Mouse (Mus musculus): Measurements from ENCODE around the gene Serpinb6a. TPM values are rescaled to one million over a fixed set of nuclear protein-coding genes. Genes with fewer than 3 reads are reported as not detected.

Serpinb6a gene
- polyA plus RNA-seq, 1 experiment from 2014 or later: 39.3 TPM

DNA sequence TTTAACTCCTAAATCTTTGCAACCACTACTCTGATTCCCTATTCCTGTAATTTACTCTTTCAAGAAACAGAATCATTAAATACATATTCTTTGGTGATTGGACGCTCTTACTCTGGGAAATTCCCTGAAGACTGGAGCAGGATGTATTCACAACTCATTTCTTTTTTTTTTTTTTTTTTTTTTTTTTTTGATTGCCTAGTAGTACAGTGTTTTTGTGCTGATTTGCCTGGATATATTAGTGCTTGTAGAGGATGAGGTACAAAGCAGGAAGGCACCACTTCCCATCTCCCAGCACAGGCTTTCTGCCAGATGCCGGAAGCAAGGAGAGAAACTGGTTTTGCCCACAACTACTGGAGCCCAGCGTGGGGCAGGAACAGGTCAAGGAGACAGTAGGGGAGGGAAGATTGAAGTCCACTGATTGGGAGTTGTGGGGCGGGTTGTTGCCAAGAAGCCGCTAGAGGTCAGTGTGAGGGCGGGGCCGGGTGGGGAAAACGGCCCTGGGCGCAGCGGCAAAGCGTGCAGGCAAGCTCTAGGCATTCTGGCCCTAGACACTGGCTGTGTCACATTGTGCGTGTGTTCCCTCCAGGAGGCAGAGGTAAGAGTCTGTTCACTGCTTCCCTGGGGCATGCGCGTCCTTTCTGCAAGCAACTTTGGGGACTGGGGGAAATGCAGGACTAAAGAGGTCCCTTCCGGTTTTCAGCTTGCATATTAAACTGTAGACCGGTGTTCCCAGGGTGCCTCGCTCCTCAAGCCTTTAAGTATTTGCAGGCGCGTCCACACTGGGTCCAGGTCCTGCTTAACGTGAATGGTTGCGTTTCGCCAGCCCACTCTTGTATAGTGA lies 38.2 kb downstream of the Serpinb6a start, which contains the start of gene Nqo2:
Gene Nqo2 (plus strand): TSS at position 482 of the 841 bp plus-strand sequence.
- H3K27ac ChIP-seq (ENCODE audit: low read depth, low read length): peak within 1 kb of the TSS; percentile 70
- H3K4me3 ChIP-seq (ENCODE audit: low read depth, low read length): peak within 1 kb of the TSS; percentile 44
- peak within 1 kb of the TSS; percentile 54 for H3K9ac ChIP-seq (replicated peaks; ENCODE audit: low read depth, low read length)
- H3K9me3 ChIP-seq (ENCODE audit: control insufficient read depth, low read length): no peaks in the 10 kb centered on the region
- WGBS: 4% methylated on average over 22 of the region's 22 CpGs
- ATAC-seq (ENCODE audit: low read depth): peak; percentile 92
- H3K4me2 ChIP-seq (ENCODE audit: low read depth, low read length): peak within 1 kb of the TSS; percentile 61
- H3K27me3 ChIP-seq (ENCODE audit: control insufficient read depth, insufficient read depth, low read length): no peaks in the 10 kb centered on the region
- 0 out of 2 replicates have a peak, but pooled peaks cover 5% of the 10 kb centered on the region for H3K4me1 ChIP-seq (ENCODE audit: control insufficient read depth, insufficient read depth, low read length)
- no peaks in the 10 kb centered on the region for H3K36me3 ChIP-seq (ENCODE audit: control insufficient read depth, insufficient read depth, low read length)

DNA sequence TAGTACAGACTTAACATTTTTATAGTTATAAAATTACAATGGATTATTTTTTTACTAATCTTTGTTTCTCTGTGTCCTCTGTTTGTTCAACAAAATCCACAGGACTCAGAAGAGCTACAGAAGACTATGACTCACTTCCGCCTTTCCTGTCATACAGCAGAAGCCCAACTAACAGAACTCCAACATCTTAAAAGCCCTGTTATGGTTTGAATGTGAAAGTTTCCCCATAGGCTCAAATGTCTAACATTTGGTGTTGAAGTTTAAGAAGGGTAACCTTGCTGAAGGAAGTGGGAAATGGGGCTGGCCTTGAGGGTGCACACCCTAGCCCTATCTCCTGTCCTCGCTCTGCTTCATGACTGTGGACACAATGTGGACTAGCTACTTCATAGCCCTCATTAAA lies 42.8 kb downstream of the Serpinb6a start:
- Histone ChIP-seq H3K27me3 (ENCODE audit: control insufficient read depth, insufficient read depth, low read length) (no peaks in the 10 kb centered on the region), H3K4me2 (ENCODE audit: low read depth, low read length) (no peak overlapping the region), H3K27ac (ENCODE audit: low read depth, low read length) (no peak overlapping the region), H3K36me3 (ENCODE audit: control insufficient read depth, insufficient read depth, low read length) (no peaks in the 10 kb centered on the region), H3K9me3 (ENCODE audit: control insufficient read depth, low read length) (no peaks in the 10 kb centered on the region), H3K4me3 (ENCODE audit: low read depth, low read length) (no peak overlapping the region), H3K9ac (replicated peaks; ENCODE audit: low read depth, low read length) (no peak overlapping the region), H3K4me1 (ENCODE audit: control insufficient read depth, insufficient read depth, low read length) (no peaks in the 10 kb centered on the region)
- ATAC-seq (ENCODE audit: low read depth): no peak
- 91% methylated on average over 2 of the region's 2 CpGs for WGBS

DNA sequence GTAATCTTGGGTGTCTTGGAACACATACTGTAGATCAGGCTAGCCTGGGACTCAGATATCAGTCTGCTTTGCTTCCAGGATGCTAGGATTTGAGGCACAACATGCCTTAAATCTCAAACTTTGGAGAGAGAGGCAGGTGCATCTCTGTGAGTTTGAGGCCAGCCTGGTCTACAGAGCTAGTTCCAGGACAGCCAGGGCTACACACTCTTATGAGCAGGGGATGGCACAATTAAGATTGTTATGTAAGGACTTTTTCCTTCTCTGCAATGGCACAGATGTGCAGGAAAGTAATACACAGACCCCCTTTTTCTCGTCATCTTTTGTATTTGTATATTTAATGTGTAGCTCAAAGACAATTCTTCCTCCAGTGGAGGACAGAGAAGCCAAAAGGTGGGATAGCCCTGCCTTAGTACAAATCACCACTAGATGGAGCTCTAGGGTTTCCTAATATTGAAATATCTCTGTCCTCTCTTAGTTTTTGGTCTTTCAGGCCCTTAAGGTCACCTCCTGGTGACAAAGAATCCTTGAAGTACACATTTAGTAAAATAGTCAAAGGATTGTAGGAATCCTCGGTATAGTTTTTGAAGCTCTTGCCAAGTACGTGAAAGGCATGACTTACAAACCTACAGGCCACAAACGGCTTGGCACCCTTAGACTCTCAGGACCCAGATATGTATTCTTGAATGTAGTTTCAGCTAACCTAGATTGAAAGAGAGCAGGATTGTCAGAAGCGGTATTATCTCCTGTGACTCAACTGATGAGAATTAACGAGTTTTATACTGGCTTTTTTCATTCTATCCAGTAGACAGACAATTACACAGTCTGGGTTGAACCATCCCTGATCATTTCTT lies 45.8 kb downstream of the Serpinb6a start:
- H3K4me1 ChIP-seq (ENCODE audit: control insufficient read depth, insufficient read depth, low read length): no peaks in the 10 kb centered on the region
- ATAC-seq (ENCODE audit: low read depth): peak; percentile 80
- WGBS: 43% methylated on average over 6 of the region's 6 CpGs

DNA sequence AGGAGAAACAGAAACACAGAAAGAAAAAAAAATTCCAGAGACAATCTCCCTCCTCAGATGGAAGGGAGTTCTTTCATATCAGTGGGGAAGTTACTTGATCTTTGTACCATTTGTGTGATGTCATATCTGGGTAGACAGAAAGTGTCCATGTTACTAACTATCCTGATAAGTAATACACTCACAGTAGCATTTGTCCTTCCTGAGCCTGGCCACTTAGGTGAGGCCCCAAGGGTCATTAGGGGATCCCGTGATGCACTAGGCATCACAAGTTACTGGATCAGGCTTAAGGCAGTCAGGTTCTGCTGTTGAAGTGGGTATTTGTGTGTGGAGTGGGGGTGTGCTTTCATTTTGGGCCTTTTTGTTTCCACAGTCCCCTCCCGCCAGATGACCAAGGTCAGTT lies 49.6 kb downstream of the Serpinb6a start:
- Histone ChIP-seq H3K27ac (ENCODE audit: low read depth, low read length) (no peak overlapping the region), H3K9ac (replicated peaks; ENCODE audit: low read depth, low read length) (no peak overlapping the region), H3K4me1 (ENCODE audit: control insufficient read depth, insufficient read depth, low read length) (no peaks in the 10 kb centered on the region), H3K4me2 (ENCODE audit: low read depth, low read length) (no peak overlapping the region), H3K27me3 (ENCODE audit: control insufficient read depth, insufficient read depth, low read length) (no peaks in the 10 kb centered on the region), H3K4me3 (ENCODE audit: low read depth, low read length) (no peak overlapping the region), H3K9me3 (ENCODE audit: control insufficient read depth, low read length) (no peaks in the 10 kb centered on the region), H3K36me3 (ENCODE audit: control insufficient read depth, insufficient read depth, low read length) (no peaks in the 10 kb centered on the region)
- WGBS: 90% methylated on average over 2 of the region's 2 CpGs
- ATAC-seq (ENCODE audit: low read depth): no peak

More for the DNA sequence above, 45.8 kb downstream of the Serpinb6a start:
- Histone ChIP-seq H3K4me2 (ENCODE audit: low read depth, low read length) (no peak overlapping the region), H3K4me3 (ENCODE audit: low read depth, low read length) (no peak overlapping the region), H3K9me3 (ENCODE audit: control insufficient read depth, low read length) (no peaks in the 10 kb centered on the region), H3K27me3 (ENCODE audit: control insufficient read depth, insufficient read depth, low read length) (no peaks in the 10 kb centered on the region), H3K9ac (replicated peaks; ENCODE audit: low read depth, low read length) (no peak overlapping the region), H3K36me3 (ENCODE audit: control insufficient read depth, insufficient read depth, low read length) (no peaks in the 10 kb centered on the region), H3K27ac (ENCODE audit: low read depth, low read length) (no peak overlapping the region)

DNA sequence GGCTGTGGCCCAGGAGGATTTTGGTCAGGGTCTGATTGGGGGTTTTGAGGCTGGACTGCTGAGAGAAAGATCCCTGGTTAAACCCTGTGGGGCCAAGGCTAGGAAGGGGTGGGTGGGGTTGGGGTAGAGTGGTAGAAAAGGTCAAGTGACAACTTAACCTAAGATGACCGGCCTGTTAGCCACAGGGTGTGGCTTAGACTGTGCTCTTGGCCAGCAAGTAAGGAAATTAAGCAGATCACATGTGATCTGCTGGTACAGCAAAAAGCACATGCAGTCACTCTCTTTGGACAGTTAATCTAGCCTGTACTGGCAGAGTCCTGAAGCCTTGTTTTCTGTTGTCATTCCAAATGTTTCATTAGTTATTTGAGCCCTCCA lies 50.5 kb downstream of the Serpinb6a start:
- Histone ChIP-seq H3K27me3 (ENCODE audit: control insufficient read depth, insufficient read depth, low read length) (no peaks in the 10 kb centered on the region), H3K9me3 (ENCODE audit: control insufficient read depth, low read length) (no peaks in the 10 kb centered on the region), H3K4me3 (ENCODE audit: low read depth, low read length) (no peak overlapping the region), H3K4me1 (ENCODE audit: control insufficient read depth, insufficient read depth, low read length) (no peaks in the 10 kb centered on the region), H3K36me3 (ENCODE audit: control insufficient read depth, insufficient read depth, low read length) (no peaks in the 10 kb centered on the region), H3K9ac (replicated peaks; ENCODE audit: low read depth, low read length) (no peak overlapping the region), H3K27ac (ENCODE audit: low read depth, low read length) (no peak overlapping the region), H3K4me2 (ENCODE audit: low read depth, low read length) (no peak overlapping the region)
- 83% methylated on average over 1 of the region's 1 CpGs for WGBS
- ATAC-seq (ENCODE audit: low read depth): no peak

DNA sequence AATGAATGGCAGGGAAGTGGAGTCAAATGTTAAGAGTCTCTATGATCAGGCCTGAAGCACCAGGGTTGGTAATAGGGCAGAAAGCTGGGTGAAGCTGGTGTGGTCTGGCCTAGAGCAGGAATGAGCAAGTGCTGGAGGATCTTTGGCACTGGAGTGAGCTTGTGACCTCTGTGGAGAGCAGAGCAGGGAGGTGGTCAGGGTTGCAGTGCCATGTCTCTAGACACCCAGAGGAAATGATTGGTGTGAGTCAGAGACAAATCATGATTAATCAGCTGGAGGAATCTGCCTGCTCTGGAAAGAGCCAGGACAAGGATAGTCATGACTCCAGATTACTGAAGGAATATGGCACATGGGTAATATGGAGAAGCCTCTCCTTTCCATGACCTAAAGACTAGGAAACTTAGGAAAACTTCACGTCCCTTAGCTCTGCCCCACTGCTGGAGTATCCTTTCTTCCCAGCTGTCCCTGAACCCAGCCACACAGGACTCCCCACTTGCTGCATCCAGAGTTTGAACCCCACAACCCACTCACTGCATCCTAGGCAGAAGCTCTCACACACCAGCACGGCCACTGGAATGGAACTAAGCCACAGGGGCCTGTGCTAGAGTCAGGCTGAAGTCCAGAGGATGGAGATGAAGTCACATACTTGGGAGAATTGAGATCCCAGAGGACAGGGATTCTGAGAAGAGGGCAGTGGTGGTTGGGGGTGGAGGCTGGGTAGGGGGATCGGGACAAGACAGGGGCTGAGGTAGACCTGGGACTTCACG lies 51.1 kb downstream of the Serpinb6a start:
- no peak overlapping the region for H3K4me2 ChIP-seq (ENCODE audit: low read depth, low read length)
- no peak overlapping the region for H3K27ac ChIP-seq (ENCODE audit: low read depth, low read length)
- H3K4me3 ChIP-seq (ENCODE audit: low read depth, low read length): no peak overlapping the region
- no peaks in the 10 kb centered on the region for H3K36me3 ChIP-seq (ENCODE audit: control insufficient read depth, insufficient read depth, low read length)
- no peaks in the 10 kb centered on the region for H3K27me3 ChIP-seq (ENCODE audit: control insufficient read depth, insufficient read depth, low read length)
- H3K9me3 ChIP-seq (ENCODE audit: control insufficient read depth, low read length): no peaks in the 10 kb centered on the region
- no peak overlapping the region for H3K9ac ChIP-seq (replicated peaks; ENCODE audit: low read depth, low read length)
- WGBS: 90% methylated on average over 4 of the region's 4 CpGs
- H3K4me1 ChIP-seq (ENCODE audit: control insufficient read depth, insufficient read depth, low read length): no peaks in the 10 kb centered on the region
- no peak for ATAC-seq (ENCODE audit: low read depth)

DNA sequence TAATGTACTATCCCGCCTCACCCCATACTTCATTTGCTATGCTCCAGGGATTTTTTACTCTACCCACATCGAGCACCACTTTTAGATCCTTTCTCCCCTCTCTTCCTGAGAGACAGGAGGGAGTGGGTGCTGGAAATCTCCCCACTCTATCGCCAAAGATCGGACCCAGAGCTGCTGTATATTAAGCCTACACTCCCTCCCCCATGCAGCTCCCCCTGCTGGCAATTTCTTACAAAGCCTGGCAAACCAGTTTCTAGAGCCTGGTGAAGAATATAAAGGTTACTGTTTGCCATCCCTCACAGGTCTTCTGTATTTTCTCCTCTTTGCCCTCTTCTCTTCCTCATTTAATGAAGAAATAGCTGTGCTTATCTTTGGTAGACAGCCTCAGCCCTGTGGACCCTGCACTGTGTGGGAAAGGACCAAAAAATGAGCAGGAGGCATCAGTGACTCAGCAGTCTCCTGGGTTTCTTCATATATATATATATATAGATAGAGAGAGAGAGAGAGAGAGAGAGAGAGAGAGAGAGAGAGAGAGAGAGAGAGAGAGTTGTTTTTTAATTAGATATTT lies 60.3 kb downstream of the Serpinb6a start:
- Histone ChIP-seq H3K4me2 (ENCODE audit: low read depth, low read length) (no peak overlapping the region), H3K4me1 (ENCODE audit: control insufficient read depth, insufficient read depth, low read length) (no peaks in the 10 kb centered on the region), H3K27ac (ENCODE audit: low read depth, low read length) (no peak overlapping the region), H3K27me3 (ENCODE audit: control insufficient read depth, insufficient read depth, low read length) (no peaks in the 10 kb centered on the region), H3K36me3 (ENCODE audit: control insufficient read depth, insufficient read depth, low read length) (no peaks in the 10 kb centered on the region), H3K4me3 (ENCODE audit: low read depth, low read length) (no peak overlapping the region), H3K9me3 (ENCODE audit: control insufficient read depth, low read length) (no peaks in the 10 kb centered on the region), H3K9ac (replicated peaks; ENCODE audit: low read depth, low read length) (no peak overlapping the region)
- no peak for ATAC-seq (ENCODE audit: low read depth)
- WGBS: 46% methylated on average over 4 of the region's 4 CpGs

DNA sequence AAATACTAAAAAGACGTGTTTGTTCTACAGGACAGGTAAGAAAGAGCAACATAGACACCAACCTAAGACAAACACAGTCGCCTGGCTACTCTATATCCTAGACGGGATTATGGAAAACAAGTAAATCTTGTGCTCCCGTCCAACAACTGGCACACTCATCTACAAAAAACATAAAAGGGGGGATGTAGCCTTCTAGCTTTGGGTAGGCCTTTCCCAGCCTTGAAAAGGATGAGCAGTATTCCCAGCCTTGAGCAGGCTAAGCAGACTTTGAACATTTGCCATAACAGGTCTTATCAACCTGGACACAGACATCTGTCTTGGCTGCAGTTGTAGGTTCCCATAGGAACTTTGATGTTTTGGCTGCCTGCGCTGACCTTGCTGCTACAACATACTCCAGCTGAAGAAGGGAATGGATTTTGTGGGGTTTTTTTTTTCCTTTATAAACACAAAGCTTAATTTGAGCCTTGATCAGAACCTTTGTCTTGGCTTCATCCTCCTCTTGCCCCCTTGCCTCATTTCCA lies 61.2 kb downstream of the Serpinb6a start:
- Histone ChIP-seq H3K9ac (replicated peaks; ENCODE audit: low read depth, low read length) (no peak overlapping the region), H3K27me3 (ENCODE audit: control insufficient read depth, insufficient read depth, low read length) (no peaks in the 10 kb centered on the region), H3K4me2 (ENCODE audit: low read depth, low read length) (no peak overlapping the region), H3K4me3 (ENCODE audit: low read depth, low read length) (no peak overlapping the region), H3K4me1 (ENCODE audit: control insufficient read depth, insufficient read depth, low read length) (no peaks in the 10 kb centered on the region), H3K36me3 (ENCODE audit: control insufficient read depth, insufficient read depth, low read length) (no peaks in the 10 kb centered on the region), H3K27ac (ENCODE audit: low read depth, low read length) (no peak overlapping the region), H3K9me3 (ENCODE audit: control insufficient read depth, low read length) (no peaks in the 10 kb centered on the region)
- WGBS: 92% methylated on average over 5 of the region's 5 CpGs
- ATAC-seq (ENCODE audit: low read depth): no peak
